Mouse (Mus musculus) olfactory bulb, adult 2 months (tissue): ENCODE measurements at regions not wholly inside any gene's neighbourhood (a gene's known extent, or its start where the extent isn't known, plus 50 kb on each side); places are given as distances from the start of the nearest gene placed in this dataset.

Experiments used
- CTCF ChIP-seq: fragments of 200-500 bp; IDR thresholded peaks from 2 replicates; pipeline ENCODE4 v1.5.1; 2012; ENCODE audit warnings: low read depth, mild to moderate bottlenecking, low read length, moderate library complexity; ENCODE audit not compliant: insufficient read depth
- POLR2A ChIP-seq: fragments of 200-500 bp; IDR thresholded peaks from 2 replicates; pipeline ENCODE4 v1.6.1; 2012; ENCODE audit warnings: mild to moderate bottlenecking, low read depth, low read length, moderate library complexity; ENCODE audit not compliant: insufficient read depth

DNA sequence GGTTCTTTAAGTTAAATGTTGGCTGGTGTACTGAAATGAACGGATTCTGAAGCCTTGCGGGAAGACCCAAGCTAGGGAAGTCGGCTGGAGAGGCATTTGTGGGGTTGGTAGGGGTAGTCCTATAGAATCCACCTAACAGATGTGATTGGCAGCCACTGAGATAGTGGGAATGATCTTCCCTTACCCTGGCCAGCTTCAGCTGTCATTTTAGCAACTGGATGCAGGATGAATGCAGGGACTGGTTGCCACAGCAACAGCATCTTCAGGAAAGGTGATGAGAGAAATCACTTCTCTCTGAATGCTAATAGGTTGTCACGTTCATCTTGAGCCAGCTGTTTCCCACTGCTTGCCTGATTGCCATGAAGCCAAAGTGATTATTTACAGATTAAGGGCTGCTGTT is 224.5 kb downstream of the Dact1 start:
- TF ChIP-seq CTCF, result no peak
- no peak for TF ChIP-seq POLR2A
